Mouse (Mus musculus): ENCODE results near the gene Chsy1.

DNA sequence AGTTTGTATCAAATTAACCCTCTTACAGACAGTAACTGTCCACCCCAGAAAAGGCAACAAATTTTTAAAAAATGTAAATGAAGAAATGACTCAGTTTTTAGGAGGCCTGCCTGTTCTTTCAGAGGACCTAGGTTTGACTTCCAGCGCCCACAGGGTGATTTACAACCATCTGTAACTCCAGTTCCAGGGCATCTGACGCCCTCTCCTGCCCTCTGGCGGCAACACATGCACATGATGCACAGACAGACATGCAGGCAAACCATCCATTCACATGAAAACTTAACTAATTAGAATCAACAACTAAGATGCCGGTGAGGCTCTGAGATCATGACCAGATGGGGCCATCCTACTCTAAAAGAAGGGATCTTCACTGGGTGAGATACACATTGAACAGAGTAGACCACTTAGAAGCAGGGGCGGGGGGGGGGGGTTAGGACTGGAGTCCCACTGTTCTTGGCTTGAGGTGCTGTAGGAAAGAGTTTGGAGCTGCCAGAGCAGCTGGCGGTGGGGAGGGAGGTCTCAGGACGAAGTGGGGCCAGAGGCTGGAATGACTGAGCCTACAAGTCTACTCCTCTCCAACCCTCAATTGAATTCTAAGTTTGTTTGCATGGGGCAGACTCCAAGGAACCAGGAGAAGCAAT, 72.9 kb downstream of the Chsy1 start:
- TF ChIP-seq POLR2A (IDR thresholded peaks at IDR 0.05; ENCODE audit: borderline replicate concordance, control insufficient read depth, low read depth, low read length) (no peak), CTCF (IDR thresholded peaks at IDR 0.05; ENCODE audit: control insufficient read depth, insufficient read depth, low read length) (0 out of 2 replicates have a peak, but pooled peaks have one; percentile 8)

All from bone marrow, adult 2 months (tissue).